Mouse (Mus musculus): Measurements from ENCODE around the gene 2010111I01Rik. TPM values are rescaled to one million over a fixed set of nuclear protein-coding genes. Genes with fewer than 3 reads are reported as not detected.

Gene 2010111I01Rik
- total and polyA plus RNA-seq, 3 experiments: 26.3 to 32.7 TPM; not detected in 1

GRCm38 (mm10) chr13:63032958-63033357, 68.3 kb downstream of the 2010111I01Rik start:
- Histone ChIP-seq H3K9ac (ENCODE audit: control insufficient read depth, low read depth, low read length, poor library complexity, severe bottlenecking) (no peak overlapping the region), H3K9me3 (replicated peaks; ENCODE audit: insufficient read depth, low read length) (no peaks in the 10 kb centered on the region), H3K4me3 (ENCODE audit: control insufficient read depth in 1 of 2, insufficient read depth in 1 of 2, low read depth in 2 of 2, low read length in 2 of 2) (no peak overlapping the region), H3K79me2 (ENCODE audit: control insufficient read depth, insufficient read depth, low read length, poor library complexity) (no peaks in the 10 kb centered on the region), H3K36me3 (ENCODE audit: control insufficient read depth in 1 of 2, insufficient read depth in 2 of 2, low read length in 2 of 2) (peaks cover 0 to 5% of the 10 kb centered on the region in 2 experiments; a peak in 1 of 4 replicates), H3K27ac (ENCODE audit: control insufficient read depth, low read depth, low read length) (no peak overlapping the region), H3K4me1 (ENCODE audit: control insufficient read depth in 1 of 2, insufficient read depth in 2 of 2, low read length in 2 of 2) (peaks cover 3 to 6% of the 10 kb centered on the region in 2 experiments; a peak in 3 of 4 replicates), H3K27me3 (ENCODE audit: control insufficient read depth in 1 of 2, insufficient read depth in 2 of 2, low read length in 2 of 2) (no peaks in the 10 kb centered on the region)
- no peak for DNase-seq (ENCODE audit: low read depth, low spot score)
- TF ChIP-seq CHD1 (IDR thresholded peaks at IDR 0.05; ENCODE audit: low read depth, low read length): no peak
- TF ChIP-seq ZMIZ1 (IDR thresholded peaks at IDR 0.05; ENCODE audit: low read depth, low read length): no peak
- TF ChIP-seq TBP (IDR thresholded peaks at IDR 0.05; ENCODE audit: low read depth, low read length): no peak
- TF ChIP-seq SIN3A (IDR thresholded peaks at IDR 0.05; ENCODE audit: low read length): no peak
- no peak for TF ChIP-seq KAT2A (conservative IDR thresholded peaks at IDR 0.05; ENCODE audit: low read depth, low read length)
- no peak for TF ChIP-seq MEF2A (IDR thresholded peaks at IDR 0.05; ENCODE audit: extremely low read depth, insufficient replicate concordance, low read depth, low read length, poor library complexity, severe bottlenecking)
- no peak for TF ChIP-seq E2F4 (IDR thresholded peaks at IDR 0.05; ENCODE audit: borderline replicate concordance, low read depth, low read length)
- no peak for TF ChIP-seq MYB (IDR thresholded peaks at IDR 0.05; ENCODE audit: low read depth, low read length)
- TF ChIP-seq ZKSCAN1 (IDR thresholded peaks at IDR 0.05; ENCODE audit: low read depth, low read length): no peak
- TF ChIP-seq UBTF (IDR thresholded peaks at IDR 0.05; ENCODE audit: borderline replicate concordance, insufficient read depth, low read depth, low read length): no peak
- TF ChIP-seq NRF1 (IDR thresholded peaks at IDR 0.05; ENCODE audit: insufficient read depth, low read depth, low read length, poor library complexity, severe bottlenecking): no peak
- TF ChIP-seq MAFK (IDR thresholded peaks at IDR 0.05; ENCODE audit: borderline replicate concordance, low read depth, low read length): no peak
- TF ChIP-seq MAZ (IDR thresholded peaks at IDR 0.05; ENCODE audit: low read depth, low read length): no peak
- TF ChIP-seq BHLHE40 (IDR thresholded peaks at IDR 0.05; ENCODE audit: borderline replicate concordance, low read depth, low read length): no peak

GRCm38 (mm10) chr13:63033364-63033763, 68.7 kb downstream of the 2010111I01Rik start:
- Histone ChIP-seq H3K4me3 (ENCODE audit: control insufficient read depth in 1 of 2, insufficient read depth in 1 of 2, low read depth in 2 of 2, low read length in 2 of 2) (no peak overlapping the region), H3K9ac (ENCODE audit: control insufficient read depth, low read depth, low read length, poor library complexity, severe bottlenecking) (no peak overlapping the region), H3K79me2 (ENCODE audit: control insufficient read depth, insufficient read depth, low read length, poor library complexity) (no peaks in the 10 kb centered on the region), H3K4me1 (ENCODE audit: control insufficient read depth in 1 of 2, insufficient read depth in 2 of 2, low read length in 2 of 2) (peaks cover 3 to 6% of the 10 kb centered on the region in 2 experiments; a peak in 3 of 4 replicates), H3K9me3 (replicated peaks; ENCODE audit: insufficient read depth, low read length) (no peaks in the 10 kb centered on the region), H3K27ac (ENCODE audit: control insufficient read depth, low read depth, low read length) (no peak overlapping the region), H3K27me3 (ENCODE audit: control insufficient read depth in 1 of 2, insufficient read depth in 2 of 2, low read length in 2 of 2) (no peaks in the 10 kb centered on the region), H3K36me3 (ENCODE audit: control insufficient read depth in 1 of 2, insufficient read depth in 2 of 2, low read length in 2 of 2) (peaks cover 0 to 5% of the 10 kb centered on the region in 2 experiments; a peak in 1 of 4 replicates)
- DNase-seq (ENCODE audit: low read depth, low spot score): no peak
- TF ChIP-seq ZC3H11A (IDR thresholded peaks at IDR 0.05; ENCODE audit: low read depth, low read length) (no peak), ZMIZ1 (IDR thresholded peaks at IDR 0.05; ENCODE audit: low read depth, low read length) (no peak), CHD2 (IDR thresholded peaks at IDR 0.05; ENCODE audit: low read length) (no peak), ETS1 (IDR thresholded peaks at IDR 0.05; ENCODE audit: low read depth, low read length) (no peak), POLR2AphosphoS5 (IDR thresholded peaks at IDR 0.05; ENCODE audit: borderline replicate concordance, low read depth, low read length) (no peak), POLR2AphosphoS2 (IDR thresholded peaks at IDR 0.05; ENCODE audit: low read length) (no peak)

Data from MEL (cell line).